Mouse (Mus musculus) cerebellum, adult 11 months (tissue): Measurements from ENCODE around the gene Magi2.
"Not testable (repeated sequence)": the region's sequence is repeated elsewhere in the genome, so short reads cannot be mapped to it uniquely, and the experiment has no call there.

Experiments used
- DNase-seq: peaks from one replicate; pipeline ENCODE4 v3.0.0; 2022

Gene Magi2

DNA sequence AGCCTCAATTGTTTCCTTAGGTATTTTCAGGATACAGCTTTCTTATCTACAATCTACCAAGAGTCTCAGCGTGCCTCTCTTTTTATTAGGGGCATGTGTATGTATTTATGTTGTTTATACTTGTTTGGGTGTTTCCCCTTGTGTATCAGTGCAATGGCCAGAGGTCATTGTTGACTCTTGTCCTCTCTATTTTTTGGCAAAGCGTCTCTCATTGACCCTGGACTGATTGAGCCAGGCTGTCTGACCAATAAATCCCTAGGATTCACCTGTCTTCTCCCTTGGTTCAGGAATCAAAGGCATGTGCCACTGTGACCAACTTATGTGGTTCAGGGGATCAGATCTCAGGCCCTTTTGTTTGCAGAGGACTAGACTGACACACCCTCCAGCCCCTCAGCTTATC, 1030.1 kb downstream of the Magi2 start:
- DNase-seq, result no peak

DNA sequence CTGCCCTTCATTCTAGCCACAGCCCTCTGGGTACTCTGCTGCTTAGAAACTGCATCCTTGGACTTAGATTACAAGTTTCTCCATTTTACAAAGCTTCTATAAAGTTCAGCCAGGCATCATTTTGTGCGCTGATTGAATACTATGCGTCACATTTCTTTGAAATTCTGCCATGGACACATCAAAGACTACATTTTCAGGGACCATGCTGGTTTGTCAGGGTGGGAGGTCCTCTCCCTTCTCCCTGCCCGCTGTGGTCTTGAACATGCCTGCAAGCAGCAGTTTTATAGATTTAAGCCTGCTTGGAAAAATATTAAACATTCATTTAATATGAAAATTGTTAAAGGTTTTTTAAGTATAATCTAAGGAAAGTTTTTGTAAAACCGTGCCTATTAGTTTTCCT, 1030.6 kb downstream of the Magi2 start:
- no peak for DNase-seq

DNA sequence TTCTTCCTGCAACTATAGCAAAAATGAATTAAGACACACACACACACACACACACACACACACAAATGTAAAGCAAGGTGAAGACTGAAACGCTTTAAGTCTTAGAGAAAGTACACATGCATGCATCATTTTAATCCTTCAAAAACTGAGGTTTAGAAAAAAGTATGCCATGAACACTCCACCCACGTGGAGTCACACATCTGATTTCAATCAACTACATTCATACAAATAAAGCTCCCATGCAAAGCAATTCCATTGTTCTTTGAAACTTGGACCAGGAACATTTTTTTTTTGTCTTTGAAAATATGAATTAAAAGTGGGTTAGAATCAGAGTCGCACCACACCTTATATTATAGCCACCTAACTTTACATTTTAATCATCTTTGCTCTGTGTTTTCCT, 1032.9 kb downstream of the Magi2 start:
- no peak for DNase-seq

DNA sequence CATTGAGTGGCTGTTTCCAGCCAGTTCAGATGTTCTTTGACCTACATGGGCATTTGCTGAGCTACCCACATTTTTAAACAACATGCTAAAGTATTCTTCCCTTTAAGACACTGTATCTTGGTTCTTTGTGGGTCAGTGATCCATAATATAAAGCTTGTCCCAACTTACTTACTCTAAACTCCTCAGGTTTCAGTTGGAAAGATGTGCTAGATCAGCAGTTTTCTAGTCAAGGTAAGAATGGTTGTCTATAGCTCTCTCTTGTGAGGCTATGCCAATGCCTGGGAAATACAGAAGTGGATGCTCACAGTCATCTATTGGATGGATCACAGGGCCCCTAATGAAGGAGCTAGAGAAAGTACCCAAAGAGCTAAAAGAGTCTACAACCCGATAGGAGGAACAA, 1045.8 kb downstream of the Magi2 start:
- not testable (repeated sequence) for DNase-seq

DNA sequence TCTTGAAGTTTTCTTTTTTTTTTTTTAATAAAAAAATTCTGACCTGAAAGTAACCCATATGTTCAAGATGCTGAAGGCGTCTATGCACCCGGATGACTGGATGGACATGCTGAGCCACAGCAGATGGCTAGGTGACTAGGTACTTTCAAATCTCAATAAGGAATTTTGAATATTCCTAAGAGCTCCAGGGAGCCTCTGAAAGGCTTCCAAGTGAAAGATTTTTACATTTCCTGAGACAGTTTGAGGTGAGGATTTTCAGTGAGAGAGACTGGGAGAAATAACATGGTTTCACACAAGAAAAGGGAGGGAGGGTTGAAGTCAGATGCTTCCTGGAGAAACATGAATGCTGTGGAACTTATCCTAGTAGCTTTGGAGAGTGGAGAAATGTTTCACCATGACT, 1048.8 kb downstream of the Magi2 start:
- DNase-seq, result peak; percentile 32

DNA sequence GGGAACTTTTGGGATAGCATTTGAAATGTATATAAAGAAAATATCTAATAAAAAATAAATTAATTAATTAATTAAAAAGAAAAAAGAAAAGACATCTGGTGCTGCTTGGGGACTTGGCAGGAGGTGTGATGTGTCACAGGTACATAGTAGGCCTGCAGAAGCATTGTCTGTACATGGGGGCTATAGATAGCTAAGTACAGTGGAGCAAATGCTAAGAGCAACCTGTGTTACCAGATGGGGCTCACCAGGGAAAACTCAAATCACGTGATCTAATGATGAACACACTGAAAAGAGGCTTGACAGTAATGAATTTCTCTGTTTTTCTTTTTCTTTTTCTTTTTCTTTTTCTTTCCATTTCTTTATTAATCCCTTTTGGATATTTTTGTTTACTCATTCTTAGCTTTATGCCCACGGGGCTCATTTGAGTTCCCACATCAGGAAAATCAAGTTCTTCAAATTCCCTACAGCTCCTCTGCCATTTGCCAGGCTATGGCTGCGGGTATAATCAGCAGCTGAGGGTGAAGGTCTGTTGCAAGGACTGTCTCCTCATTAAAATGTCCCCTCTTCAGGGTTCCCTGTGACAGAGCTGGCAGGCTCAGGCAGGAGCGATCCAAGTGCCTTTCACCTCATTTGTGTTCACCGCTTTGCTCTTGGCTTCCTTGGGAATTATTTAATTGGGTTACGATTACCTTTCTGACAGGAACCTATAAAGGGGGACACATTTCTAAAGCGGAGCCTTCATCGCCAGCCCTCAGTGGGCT, 1058.4 kb downstream of the Magi2 start:
- DNase-seq, result no peak

DNA sequence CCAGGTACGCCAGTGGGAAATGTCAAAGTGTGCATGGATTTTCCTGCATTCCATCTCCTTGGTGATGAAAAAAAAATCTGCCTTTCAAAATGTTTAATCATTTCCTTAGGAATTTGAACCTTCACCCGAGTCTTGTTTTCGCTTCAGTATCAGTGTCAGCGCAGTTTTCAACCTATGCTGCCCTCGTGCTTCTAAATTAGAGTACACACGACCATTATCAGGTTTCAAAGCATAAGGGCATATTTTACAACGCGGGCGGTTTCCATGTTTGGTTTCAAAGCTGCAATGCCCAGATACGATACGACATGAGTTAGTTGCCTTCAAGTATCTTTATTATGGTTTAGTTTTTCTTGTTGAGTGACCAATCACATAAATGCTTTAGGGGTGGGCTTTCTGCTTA, 1067.7 kb downstream of the Magi2 start:
- no peak for DNase-seq

DNA sequence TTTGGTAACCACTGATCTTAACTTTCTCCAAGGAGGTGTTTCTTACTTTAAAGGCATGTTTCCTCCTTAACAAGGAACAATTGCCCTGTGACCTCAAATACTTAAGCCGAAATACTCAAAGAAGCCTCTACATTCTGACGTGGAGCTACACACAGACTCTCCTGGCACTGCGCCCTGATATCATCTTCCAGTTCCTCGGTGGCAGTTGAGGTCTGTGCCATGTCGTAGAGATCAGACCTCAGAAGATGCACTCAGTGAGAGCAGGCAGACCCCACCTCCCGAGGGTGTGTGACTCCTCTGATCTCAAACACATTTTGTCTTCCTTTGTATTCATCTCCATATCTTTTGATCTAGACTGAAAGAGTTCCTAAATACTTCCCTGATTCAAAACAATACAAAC, 1073.0 kb downstream of the Magi2 start:
- no peak for DNase-seq

DNA sequence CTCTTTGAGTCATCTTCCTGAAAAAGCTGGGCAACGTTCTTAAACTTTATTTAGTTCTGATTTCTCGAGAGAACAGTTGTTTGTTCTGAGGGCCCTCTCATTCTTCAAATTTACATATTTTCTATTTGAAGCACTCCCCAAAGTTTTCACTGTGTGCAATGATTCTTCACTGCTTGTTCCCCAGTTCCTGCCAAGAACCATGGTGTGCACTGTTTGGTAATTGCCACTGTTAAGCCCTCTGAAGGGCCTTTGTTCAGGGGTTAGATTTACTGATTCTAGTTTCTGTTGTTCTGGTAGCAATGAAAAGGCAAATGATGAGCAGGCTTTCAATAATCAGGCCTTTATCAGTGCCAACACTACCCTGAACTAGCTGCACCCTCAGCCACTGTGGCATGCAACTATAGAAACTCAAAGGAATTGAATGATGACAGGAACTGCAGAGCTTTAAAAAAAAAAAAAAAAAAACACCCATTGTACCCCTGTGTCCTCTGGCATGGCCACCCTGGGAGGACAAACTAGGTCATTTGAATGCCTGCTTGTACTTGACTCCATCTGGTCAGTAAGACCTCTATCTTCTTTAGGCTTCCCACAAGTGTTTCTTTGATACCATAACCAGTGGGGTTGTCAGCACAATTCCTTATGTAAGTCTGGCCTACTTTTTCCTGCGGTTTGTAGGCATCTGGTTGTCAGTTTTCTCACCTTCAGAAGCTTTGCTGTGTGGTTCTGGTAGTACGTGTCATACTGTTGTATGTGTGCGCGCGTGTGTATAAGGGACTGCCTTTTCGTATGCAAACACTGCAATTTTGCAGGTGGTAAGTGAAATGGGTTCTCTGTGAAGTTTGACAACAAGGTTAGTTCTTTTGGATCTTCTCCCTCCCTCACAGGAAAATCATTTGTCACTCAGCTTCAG, 1076.5 kb downstream of the Magi2 start:
- DNase-seq, result no peak

DNA sequence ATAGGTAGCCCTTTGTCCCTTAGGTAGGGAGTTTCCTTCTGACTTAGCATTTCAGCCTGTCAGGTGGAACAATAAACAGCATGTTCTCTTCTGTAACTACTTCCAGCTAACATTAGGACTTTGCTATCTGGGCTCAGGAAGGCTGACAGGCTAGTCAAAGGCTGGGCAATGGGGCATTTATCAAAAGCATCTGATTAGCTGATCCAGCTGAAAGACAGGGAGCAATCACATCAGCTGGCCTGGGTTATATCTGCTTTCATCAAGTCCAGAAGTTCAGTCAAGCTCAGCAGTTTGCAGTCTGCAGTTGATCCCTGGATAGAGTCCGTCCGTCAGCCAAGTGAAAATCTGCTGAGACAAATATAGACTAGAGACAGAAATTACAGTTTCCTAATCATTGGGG, 1094.1 kb downstream of the Magi2 start:
- no peak for DNase-seq

DNA sequence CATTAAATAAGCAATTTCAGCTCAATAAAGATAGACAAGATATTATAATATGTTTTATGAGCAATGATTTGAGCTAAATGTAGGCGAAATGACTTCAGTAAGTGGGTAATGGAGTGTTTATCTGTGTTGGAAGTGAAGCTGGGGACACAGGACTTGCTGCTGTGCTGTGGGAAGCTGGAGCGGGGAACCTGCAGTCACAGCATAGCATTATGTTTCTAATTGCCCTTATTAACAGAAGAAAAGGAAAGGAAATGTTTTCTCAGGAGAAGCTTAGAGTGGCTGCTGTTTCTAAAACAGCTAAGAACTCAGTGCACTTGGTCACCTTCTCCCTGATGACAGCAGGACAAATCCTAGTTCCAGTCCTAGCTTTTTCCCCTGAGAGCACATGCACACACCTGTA, 1098.5 kb downstream of the Magi2 start:
- no peak for DNase-seq

DNA sequence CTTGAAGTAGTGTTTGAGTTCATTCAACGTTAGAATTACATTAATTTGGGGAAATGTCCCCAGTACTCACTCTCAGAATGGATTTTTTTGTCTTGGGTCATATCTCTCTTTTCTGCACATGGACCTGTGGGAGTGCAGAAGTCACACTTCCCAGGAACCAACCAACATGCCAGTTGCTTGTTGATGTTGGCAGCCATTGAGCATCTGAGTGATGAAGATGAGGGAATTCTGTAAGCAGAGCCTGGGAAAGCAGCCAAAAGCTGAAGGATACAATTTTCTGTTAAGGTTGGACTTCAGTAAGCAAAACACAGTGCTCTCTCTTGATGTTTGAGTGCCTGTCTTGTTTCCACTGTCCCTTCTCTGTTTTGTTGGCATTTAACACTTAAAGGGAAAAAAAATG, 1102.1 kb downstream of the Magi2 start:
- DNase-seq, result no peak

DNA sequence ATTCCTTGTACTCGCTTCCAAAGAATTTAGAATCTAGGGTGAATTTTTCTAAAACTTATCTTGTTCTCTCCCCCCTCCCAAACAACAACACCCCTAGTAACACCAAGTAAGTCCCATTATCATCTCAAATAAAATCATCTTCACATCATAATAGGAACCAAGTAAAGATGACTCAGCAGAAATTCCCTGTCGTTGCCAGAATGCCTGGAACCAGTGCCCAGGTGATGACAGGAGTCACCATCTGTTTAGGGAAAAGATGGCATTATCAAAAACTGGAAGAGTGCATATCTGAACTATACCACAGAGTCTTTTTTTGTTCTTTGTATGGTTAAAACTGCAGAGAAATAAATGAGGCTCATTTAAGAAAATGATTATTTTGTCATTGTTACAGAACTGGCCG, 1103.2 kb downstream of the Magi2 start:
- DNase-seq, result peak; percentile 57

DNA sequence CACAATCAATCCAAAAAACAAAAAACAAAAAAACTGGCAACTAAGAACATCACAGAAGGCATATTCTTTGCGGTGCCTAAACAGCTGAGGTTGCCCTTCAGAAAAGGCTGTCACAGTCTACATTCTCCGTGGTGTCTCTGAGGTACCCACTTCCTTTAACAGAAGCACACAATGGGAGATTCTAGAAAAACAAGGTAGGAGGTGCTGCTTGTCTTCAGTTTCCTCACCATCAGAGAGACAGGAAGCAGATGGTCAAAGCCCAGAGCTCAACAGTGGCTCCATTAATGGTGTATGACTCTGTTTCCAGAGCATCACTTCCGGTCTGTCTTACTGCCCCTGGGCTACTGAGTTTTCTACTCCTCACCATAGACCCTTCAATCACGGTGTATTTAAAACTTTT, 1105.7 kb downstream of the Magi2 start:
- no peak for DNase-seq

DNA sequence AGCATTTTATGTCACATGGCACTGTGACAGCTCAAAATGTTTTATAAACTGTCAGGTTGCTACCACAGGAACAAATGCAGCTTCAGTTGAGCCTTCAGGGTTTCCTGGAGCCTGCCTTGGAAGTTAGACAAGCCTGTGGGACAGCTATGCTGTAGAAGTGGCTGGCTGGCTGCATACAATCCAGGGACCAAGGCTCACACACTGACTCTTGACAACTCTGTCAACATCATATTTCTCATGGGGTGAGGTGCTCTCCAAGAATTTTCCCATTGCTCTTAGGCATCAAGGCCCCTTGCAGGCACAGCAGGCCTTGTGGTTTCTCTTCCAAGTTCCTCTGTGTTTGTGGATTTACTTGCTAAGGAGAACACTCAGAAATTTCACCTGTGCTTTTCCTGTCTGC, 1107.7 kb downstream of the Magi2 start:
- no peak for DNase-seq

DNA sequence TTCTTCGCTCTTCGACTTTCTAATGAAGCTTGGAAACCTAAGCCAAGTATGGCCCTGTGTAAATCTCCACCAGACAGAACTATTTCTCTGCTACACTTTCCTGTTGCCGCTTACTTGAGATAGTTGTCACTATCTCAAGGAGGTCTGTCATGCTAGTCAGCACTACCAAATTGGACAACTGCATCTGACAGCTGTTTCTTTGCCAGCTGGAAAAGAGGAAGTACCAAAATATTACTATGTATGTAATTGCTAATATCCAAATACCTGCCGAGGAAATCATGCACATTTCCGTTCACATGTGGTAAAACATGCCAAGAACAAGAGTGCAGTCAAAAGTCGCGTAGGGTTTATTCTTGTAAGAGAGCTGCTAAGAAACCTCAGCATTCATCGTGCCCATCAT, 1126.1 kb downstream of the Magi2 start:
- no peak for DNase-seq

DNA sequence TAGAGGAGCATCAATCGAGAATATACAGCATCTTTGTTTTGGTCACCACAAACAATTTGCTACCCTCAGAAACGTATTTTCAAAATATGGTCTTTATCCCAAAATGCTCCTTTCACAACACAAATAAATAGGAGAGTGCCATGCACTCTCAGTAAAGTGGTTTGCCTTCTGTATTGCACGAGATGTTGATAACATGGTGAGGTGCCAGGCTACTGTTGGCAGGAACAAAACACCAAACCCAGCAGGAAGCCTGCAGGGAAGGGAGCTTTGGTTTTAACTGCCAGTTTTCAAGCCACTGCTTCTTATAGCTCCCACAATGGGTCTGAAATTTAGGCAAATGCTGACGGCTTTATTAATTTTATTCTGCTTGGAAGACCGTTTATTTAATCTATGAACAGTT, 1131.6 kb downstream of the Magi2 start:
- DNase-seq, result peak; percentile 79

DNA sequence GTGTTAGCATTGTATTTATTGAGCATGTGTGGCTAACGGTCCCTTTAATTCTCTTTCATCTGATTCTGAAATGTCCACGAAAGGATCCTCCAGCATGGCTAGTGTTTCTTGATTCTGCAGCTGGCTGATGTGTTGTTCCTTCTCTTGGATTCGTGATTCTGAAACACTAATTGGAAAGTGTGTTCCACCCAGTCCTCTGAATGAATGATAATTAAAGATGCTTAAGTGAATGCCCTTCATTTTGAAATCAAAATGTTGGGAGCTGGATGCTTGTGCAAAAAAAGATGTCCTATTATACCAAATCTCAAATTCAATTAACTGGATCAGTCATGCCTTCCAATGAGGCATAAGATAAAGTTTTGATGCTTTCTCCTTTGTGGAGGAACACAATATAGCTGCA, 1132.2 kb downstream of the Magi2 start:
- no peak for DNase-seq

DNA sequence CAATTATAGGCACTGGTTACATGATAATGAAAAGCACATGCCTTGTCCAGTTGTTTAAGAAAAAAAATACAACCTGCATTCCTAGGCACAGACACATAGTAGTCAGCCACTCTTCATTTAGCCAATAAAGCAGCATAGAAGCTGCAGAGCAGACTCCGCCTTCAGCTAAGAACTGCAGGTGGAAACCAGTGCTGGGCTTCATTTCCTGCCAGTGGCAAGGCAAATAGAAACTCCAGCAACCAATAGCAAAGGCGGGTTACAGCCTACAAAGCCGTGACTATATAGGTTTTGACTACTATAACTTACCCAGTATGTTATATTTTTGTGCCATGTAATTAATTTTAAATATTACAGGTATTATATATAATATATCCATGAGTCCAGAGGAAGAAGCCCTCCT, 1135.3 kb downstream of the Magi2 start:
- no peak for DNase-seq

DNA sequence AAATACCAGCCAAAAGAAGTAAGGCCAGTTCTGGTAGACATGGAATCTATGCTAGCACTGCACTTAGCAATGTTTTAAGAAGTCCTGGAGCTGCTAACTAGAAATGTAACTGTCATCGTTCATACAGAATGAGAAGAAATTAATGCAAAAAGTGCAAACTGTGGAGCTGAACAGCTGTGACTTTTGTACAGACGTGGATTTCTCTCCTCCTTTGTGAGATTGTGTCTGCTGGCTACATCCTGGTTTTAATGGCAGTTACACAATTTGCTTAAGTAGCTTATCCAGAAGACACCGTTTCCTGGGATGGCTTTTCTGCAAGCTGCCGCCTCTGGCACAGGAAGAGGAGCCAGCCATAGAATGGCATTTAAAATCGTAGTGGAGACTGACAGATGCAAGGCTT, 1136.4 kb downstream of the Magi2 start:
- no peak for DNase-seq

DNA sequence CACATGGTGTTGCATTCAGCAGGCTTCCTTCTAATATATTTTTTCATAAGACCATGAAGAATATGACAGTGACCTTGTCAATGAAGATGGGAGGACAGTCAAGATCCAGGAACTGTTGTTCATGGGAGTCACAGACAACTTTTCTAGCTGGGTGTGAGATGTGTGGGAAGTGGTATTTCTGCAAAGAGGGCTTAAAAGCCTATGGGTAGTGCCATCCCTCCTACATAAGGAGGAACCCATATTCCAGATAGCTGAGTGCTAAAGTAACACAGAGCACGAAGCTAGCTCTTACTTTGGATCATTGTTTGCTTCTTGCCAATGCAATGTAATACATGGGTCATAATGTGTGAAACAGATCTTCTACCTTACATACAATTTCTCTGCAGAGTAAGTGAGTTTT, 1146.8 kb downstream of the Magi2 start:
- no peak for DNase-seq

DNA sequence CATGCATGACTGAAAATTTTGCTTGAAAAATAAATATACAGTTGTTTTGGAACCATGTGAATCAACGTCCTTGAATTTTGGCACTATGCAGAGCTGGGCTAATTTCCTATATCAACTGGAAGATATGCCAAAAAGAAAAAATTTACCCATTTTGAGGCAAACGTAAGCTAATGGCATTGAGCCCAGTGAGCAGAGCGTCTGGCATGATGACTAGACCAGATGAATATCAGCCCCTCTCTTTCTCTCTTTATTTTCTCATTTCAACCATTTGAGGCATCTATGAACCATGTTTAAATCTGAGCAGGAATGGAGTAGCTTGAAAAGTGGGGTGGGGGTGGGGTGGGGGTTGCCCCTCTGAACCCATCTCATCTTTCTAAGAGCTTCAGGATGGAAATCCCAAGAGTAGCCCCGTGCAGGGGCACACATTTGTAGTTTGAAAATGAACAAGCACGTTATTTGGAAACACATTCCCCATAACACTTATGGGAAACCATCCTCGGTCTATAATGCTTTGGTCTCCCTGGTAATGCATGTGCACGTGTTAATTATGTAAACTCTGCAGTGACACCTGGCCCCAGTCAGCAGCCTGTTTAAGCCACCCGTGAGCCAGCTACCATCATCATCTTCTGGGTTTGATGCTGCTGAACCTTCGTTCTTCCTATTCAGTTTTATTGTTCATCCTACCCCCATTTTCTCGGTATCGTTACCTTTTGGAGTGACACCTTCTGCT, 1151.4 kb downstream of the Magi2 start:
- no peak for DNase-seq

DNA sequence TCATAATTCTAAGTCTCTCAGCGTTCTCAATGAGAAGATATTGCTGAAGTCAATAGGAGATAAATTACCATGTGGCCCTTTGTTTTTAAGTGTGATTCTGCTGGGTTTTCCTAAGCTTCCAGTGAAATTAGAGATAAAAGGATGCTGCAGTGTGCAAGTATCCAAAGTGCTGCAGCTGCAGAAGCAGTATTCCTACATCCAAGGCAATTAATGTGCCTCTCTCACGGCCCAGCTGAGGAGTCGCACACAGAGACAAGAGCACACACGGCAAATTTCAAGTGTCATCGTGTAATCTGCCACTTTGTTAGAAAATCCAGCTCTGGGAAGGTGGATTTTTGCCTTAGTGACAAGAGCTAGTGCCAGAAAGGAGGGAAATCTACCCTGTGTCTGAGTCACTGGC, 1177.7 kb downstream of the Magi2 start:
- DNase-seq, result no peak

DNA sequence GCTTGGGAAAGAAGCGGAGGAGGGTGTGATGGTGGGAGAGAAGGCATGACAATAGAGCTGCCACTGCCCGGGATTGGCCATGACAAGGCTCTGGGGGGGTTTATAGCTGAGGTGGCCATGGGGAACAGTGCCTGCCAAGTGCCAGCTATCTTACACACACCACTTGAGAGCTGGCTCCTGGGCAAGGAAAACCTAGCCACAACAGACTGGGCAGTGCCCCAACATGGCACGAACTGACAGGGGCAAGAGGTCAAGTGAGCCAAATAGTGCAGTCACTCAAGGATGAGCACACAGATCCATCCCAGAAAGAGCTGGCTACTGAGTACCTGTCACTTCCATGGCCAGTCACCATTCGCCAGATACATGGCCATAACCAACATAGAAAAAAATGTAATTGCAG, 1179.8 kb downstream of the Magi2 start:
- no peak for DNase-seq
